ENCODE assay signal across 20 mouse cellular contexts in the genomic region with DNA sequence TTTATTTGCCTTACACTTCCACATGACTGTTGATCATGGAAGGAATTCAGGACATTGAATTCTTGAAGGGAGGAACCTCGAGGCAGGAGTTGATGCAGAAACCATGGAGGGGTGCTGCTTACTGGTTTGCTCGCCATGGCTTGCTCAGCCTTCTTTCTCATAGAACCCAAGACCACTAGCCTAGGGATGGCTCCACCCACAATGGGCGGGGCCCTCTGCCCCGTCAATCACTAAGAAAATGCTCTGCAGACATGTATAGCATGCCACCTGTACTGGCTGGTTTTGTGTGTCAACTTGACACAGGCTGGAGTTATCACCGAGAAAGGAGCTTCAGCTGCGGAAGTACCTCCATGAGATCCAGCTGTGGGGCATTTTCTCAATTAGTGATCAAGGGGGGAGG.
DNase-seq lines count a peak whose midpoint lies in the region; ATAC-seq lines count a peak whose summit lies in the region.
"Had no signal": no experiment of that assay in that cellular context is flagged by ENCODE, and none has a peak within 500 bp of the region (broad histone marks: within the 10 kb centered on the region; RNA-seq: fewer than 3 reads in every experiment).

No protein-coding gene starts in this region.

- no peak for ATAC-seq in cerebellum, adult (ENCODE audit: insufficient number of reproducible peaks, low FRiP score, low TSS enrichment)
- ATAC-seq: activated CD4-positive, CD25-positive, alpha-beta regulatory T cell, adult 4 months; CD4-positive, CD25-positive, alpha-beta regulatory T cell, adult 4 months; Patski had no signal

- DNase-seq in R1 (ENCODE audit: low read depth, low spot score) = peak; percentile 61
- peak; percentile 66 for DNase-seq in ZHBTc4 (ENCODE audit: low read depth, low spot score)
- DNase-seq in frontal cortex, postnatal 14 days (ENCODE audit: low spot score in 2 of 2) = no peak
- DNase-seq: adrenal gland, adult 2 months; adrenal gland, adult 8-10 months; adrenal gland, postnatal 10 days; adrenal gland, postnatal 14 days; adrenal gland, postnatal 25 days; adrenal gland, postnatal 36 days; B cell, adult 2 months; cerebellum, adult 11 months; cerebellum, adult 11-12 months; cerebellum, adult 18-20 months; cerebellum, adult 2 months; cerebellum, adult 8-10 months; cerebellum, adult 9-10 months had no signal

Comparison
In these comparisons a context has a peak if more than half of its experiments do, and no peak if none do; other contexts are left out.
1. DNase-seq: peak in R1 (single experiment) and ZHBTc4 (single experiment); none in frontal cortex, postnatal 14 days (0 of 2).